Mouse (Mus musculus) neural tube, embryonic 15.5 days (tissue): ENCODE measurements at regions not wholly inside any gene's neighbourhood (a gene's known extent, or its start where the extent isn't known, plus 50 kb on each side); places are given as distances from the start of the nearest gene placed in this dataset.

Source experiments
- ATAC-seq: fragments of 200-750 bp; cut with Nextera tagmentation; 2 replicates; pipeline ENCODE4 v1.8.0; 2017; ENCODE audit warnings: mild to moderate bottlenecking, moderate TSS enrichment, moderate library complexity; ENCODE audit not compliant: low FRiP score
- H3K27ac ChIP-seq: fragments of 300-500 bp; sonication (generic); replicated peaks from 2 replicates; pipeline ENCODE4 v1.5.1; 2015; ENCODE audit warnings: mild to moderate bottlenecking, inconsistent platforms
- H3K27me3 ChIP-seq: fragments of 300-500 bp; sonication (generic); replicated peaks from 2 replicates; pipeline ENCODE4 v1.6.1; 2015; ENCODE audit warnings: inconsistent platforms
- H3K36me3 ChIP-seq: fragments of 300-500 bp; sonication (generic); 2 replicates; pipeline ENCODE4 v1.6.1; 2015; ENCODE audit warnings: inconsistent platforms
- H3K4me1 ChIP-seq: fragments of 300-500 bp; sonication (generic); 2 replicates; pipeline ENCODE4 v1.6.1; 2015; ENCODE audit warnings: inconsistent platforms
- H3K4me2 ChIP-seq: fragments of 300-500 bp; sonication (generic); 2 replicates; pipeline ENCODE4 v1.6.1; 2015; ENCODE audit warnings: inconsistent platforms, mild to moderate bottlenecking, moderate library complexity
- H3K4me3 ChIP-seq: fragments of 300-500 bp; sonication (generic); replicated peaks from 2 replicates; pipeline ENCODE4 v1.5.1; 2015; ENCODE audit warnings: mild to moderate bottlenecking, inconsistent platforms
- H3K9ac ChIP-seq: fragments of 300-500 bp; sonication (generic); replicated peaks from 2 replicates; pipeline ENCODE4 v1.6.1; 2015; ENCODE audit warnings: mild to moderate bottlenecking, inconsistent platforms
- H3K9me3 ChIP-seq: fragments of 300-500 bp; sonication (generic); replicated peaks from 2 replicates; pipeline ENCODE4 v1.6.1; 2016; ENCODE audit warnings: inconsistent platforms
- WGBS: fragments of 180-500 bp; shearing (Covaris S2); methylation state at CpG from one replicate; pipeline ENCODE4 v1.1.7; 2015; ENCODE audit warnings: mixed read lengths; 5-methylcytosine and 5-hydroxymethylcytosine counted together

- Histone ChIP-seq H3K9me3 (no peaks in the 10 kb centered on the region), H3K9ac (no peak overlapping the region), H3K27ac (peak overlapping the region; percentile 91; the same call in 1 of the 2 replicates), H3K4me3 (no peak overlapping the region), H3K36me3 (no peaks in the 10 kb centered on the region), H3K4me1 (peaks cover 19% of the 10 kb centered on the region), H3K27me3 (no peaks in the 10 kb centered on the region), H3K4me2 (no peak overlapping the region)
- WGBS = 68% methylated on average over 23 of the region's 23 CpGs
- ATAC-seq = no peak
These were observed 70.0 kb upstream of the Foxo1 start for GRCm38 (mm10) chr3:52197982-52198750.

GRCm38 (mm10) chr3:52198751-52199738 lies 69.1 kb upstream of the Foxo1 start:
- no peaks in the 10 kb centered on the region for H3K9me3 ChIP-seq
- H3K27ac ChIP-seq = no peak overlapping the region
- no peak overlapping the region for H3K4me3 ChIP-seq
- peaks cover 19% of the 10 kb centered on the region for H3K4me1 ChIP-seq
- ATAC-seq = no peak
- no peaks in the 10 kb centered on the region for H3K27me3 ChIP-seq
- H3K9ac ChIP-seq = no peak overlapping the region
- 75% methylated on average over 17 of the region's 17 CpGs for WGBS
- H3K4me2 ChIP-seq = no peak overlapping the region
- no peaks in the 10 kb centered on the region for H3K36me3 ChIP-seq

DNA sequence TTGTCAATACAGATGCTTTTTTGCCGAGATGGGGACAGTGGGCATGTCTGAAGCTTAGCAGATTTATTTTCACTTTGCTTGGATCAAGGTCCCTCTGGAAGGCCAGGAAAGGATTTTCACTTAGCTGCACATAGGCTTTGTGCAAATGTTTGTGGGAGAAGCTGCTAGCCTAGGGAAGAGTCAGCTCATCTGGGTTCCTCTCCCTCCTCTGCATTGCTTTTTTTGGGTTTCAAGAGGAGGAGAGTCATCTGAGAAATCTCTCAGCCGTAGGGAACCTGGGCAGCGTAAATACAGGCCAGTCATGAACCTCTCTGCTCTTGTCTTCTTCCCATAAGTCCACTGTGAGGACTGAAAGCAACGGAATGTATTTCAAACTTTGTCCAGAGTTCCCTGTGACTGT lies 68.0 kb upstream of the Foxo1 start:
- no peak overlapping the region for H3K4me2 ChIP-seq
- no peak overlapping the region for H3K9ac ChIP-seq
- H3K27ac ChIP-seq = no peak overlapping the region
- no peaks in the 10 kb centered on the region for H3K36me3 ChIP-seq
- H3K9me3 ChIP-seq = no peaks in the 10 kb centered on the region
- 80% methylated on average over 4 of the region's 4 CpGs for WGBS
- H3K4me3 ChIP-seq = no peak overlapping the region
- peaks cover 19% of the 10 kb centered on the region for H3K4me1 ChIP-seq
- no peaks in the 10 kb centered on the region for H3K27me3 ChIP-seq
- ATAC-seq = no peak

GRCm38 (mm10) chr3:52210556-52211302 lies 57.4 kb upstream of the Foxo1 start:
- WGBS = 17% methylated on average over 24 of the region's 24 CpGs
- peak overlapping the region; percentile 49 for H3K4me2 ChIP-seq
- no peak overlapping the region for H3K27ac ChIP-seq
- peaks cover 10% of the 10 kb centered on the region for H3K4me1 ChIP-seq
- H3K9me3 ChIP-seq = no peaks in the 10 kb centered on the region
- ATAC-seq = no peak
- H3K4me3 ChIP-seq = no peak overlapping the region
- 0 out of 2 replicates have a peak overlapping the region, but pooled peaks have one; percentile 20 for H3K9ac ChIP-seq
- no peaks in the 10 kb centered on the region for H3K36me3 ChIP-seq
- no peaks in the 10 kb centered on the region for H3K27me3 ChIP-seq

DNA sequence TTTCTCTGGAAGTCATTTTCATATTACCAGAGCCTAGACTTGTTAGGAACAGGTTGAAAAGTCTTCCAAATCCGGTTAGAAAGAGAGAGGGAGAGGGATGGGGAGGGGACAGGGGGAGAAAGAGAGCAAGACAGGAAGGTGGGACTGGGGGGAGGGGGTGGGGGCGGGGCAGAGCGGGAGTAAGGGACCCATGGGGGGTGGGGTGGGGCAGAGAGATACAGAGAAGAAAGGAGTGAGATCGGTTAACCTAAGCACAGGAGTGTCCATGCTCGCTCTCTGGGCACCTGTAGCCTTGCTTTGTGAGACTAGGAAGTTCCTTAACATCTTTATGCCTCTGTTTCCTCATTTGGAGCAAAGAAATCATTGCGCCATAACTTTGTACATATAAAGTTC lies 56.8 kb upstream of the Foxo1 start:
- Histone ChIP-seq H3K27me3 (no peaks in the 10 kb centered on the region), H3K9ac (no peak overlapping the region), H3K4me1 (peaks cover 10% of the 10 kb centered on the region), H3K36me3 (no peaks in the 10 kb centered on the region), H3K9me3 (no peaks in the 10 kb centered on the region), H3K4me3 (no peak overlapping the region), H3K4me2 (peak overlapping the region; percentile 49), H3K27ac (no peak overlapping the region)
- no peak for ATAC-seq
- 26% methylated on average over 6 of the region's 6 CpGs for WGBS

GRCm38 (mm10) chr3:52214114-52214513 lies 54.0 kb upstream of the Foxo1 start:
- Histone ChIP-seq H3K4me1 (peaks cover 10% of the 10 kb centered on the region), H3K36me3 (no peaks in the 10 kb centered on the region), H3K27ac (no peak overlapping the region), H3K4me2 (no peak overlapping the region), H3K27me3 (no peaks in the 10 kb centered on the region), H3K4me3 (no peak overlapping the region), H3K9ac (no peak overlapping the region), H3K9me3 (no peaks in the 10 kb centered on the region)
- no peak for ATAC-seq
- 94% methylated on average over 7 of the region's 7 CpGs for WGBS

DNA sequence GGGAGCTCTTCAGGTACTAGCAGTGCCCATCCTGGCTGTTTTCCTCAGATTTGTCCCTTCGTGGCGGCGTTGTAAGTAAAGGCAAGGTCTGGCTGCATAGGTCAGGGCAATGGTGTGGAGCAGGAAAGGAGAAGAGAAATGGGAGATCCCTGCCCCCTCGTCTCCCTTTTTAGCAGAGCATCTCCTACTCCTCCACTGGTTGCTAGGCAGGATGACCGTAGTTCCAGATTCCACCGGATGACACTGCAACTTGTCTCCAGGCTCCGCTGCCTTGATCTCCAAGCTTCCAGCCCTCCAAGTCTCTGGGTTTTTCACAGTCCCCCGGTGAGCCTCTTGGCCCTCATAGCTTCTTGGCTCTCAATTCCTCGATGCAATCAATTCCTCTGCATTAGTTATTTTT lies 53.1 kb upstream of the Foxo1 start:
- 95% methylated on average over 9 of the region's 9 CpGs for WGBS
- ATAC-seq = no peak
- no peaks in the 10 kb centered on the region for H3K27me3 ChIP-seq
- no peak overlapping the region for H3K9ac ChIP-seq
- H3K4me1 ChIP-seq = peaks cover 10% of the 10 kb centered on the region
- H3K4me3 ChIP-seq = no peak overlapping the region
- no peak overlapping the region for H3K27ac ChIP-seq
- no peak overlapping the region for H3K4me2 ChIP-seq
- H3K36me3 ChIP-seq = no peaks in the 10 kb centered on the region
- no peaks in the 10 kb centered on the region for H3K9me3 ChIP-seq
